Mouse (Mus musculus): ENCODE data around the gene Grap. TPM values are rescaled to one million over a fixed set of nuclear protein-coding genes. Genes with fewer than 3 reads are reported as not detected.

Gene Grap
- polyA plus RNA-seq, 1 experiment: 0.06 TPM

GRCm38 (mm10) chr11:61644576-61645326, 8.3 kb upstream of the Grap start:
- Histone ChIP-seq H3K4me3 (no peak overlapping the region), H3K27me3 (ENCODE audit: control insufficient read depth, insufficient read depth, insufficient read length) (no peaks in the 10 kb centered on the region), H3K4me2 (ENCODE audit: low read depth) (peak overlapping the region; percentile 53), H3K36me3 (ENCODE audit: control insufficient read depth, insufficient read depth) (no peaks in the 10 kb centered on the region), H3K79me2 (ENCODE audit: control insufficient read depth, insufficient read depth) (no peaks in the 10 kb centered on the region), H3ac (ENCODE audit: control insufficient read depth, insufficient read length) (no peak overlapping the region)
- TF ChIP-seq POLR2A (IDR thresholded peaks at IDR 0.05; ENCODE audit: insufficient read length, low read depth): no peak
- TF ChIP-seq E2F4 (IDR thresholded peaks at IDR 0.05; ENCODE audit: insufficient read depth): no peak
- no peak for TF ChIP-seq SRF (IDR thresholded peaks at IDR 0.05; ENCODE audit: control insufficient read depth, insufficient read length, low read depth)
- TF ChIP-seq TCF3 (IDR thresholded peaks at IDR 0.05; ENCODE audit: insufficient read length, low read depth): no peak
- TF ChIP-seq MAX (IDR thresholded peaks at IDR 0.05; ENCODE audit: low read depth): no peak
- TF ChIP-seq TCF12 (IDR thresholded peaks at IDR 0.05; ENCODE audit: insufficient read depth, poor library complexity, severe bottlenecking): peak; percentile 14
- no peak for TF ChIP-seq CEBPB (IDR thresholded peaks at IDR 0.05; ENCODE audit: insufficient read depth, poor library complexity, severe bottlenecking)
- peak in 1 of 3 experiments; percentile 34 for TF ChIP-seq MYOG (IDR thresholded peaks at IDR 0.05; ENCODE audit: control insufficient read depth in 1 of 3, insufficient read depth in 1 of 3, insufficient read length in 2 of 3, low read depth in 2 of 3)
- peak in 2 of 3 experiments; percentile 50 to 61 for TF ChIP-seq MYOD1 (IDR thresholded peaks at IDR 0.05; ENCODE audit: control insufficient read depth in 1 of 3, insufficient read length in 2 of 3, low read depth in 2 of 3)
- TF ChIP-seq USF1 (IDR thresholded peaks at IDR 0.05; ENCODE audit: low read depth): peak; percentile 67
- TF ChIP-seq POLR2AphosphoS2 (IDR thresholded peaks at IDR 0.05; ENCODE audit: insufficient read length, low read depth): no peak
- TF ChIP-seq REST (IDR thresholded peaks at IDR 0.05; ENCODE audit: insufficient read depth, insufficient read length): no peak

- Histone ChIP-seq H3K4me3 (no peak overlapping the region), H3ac (ENCODE audit: control insufficient read depth, insufficient read length) (no peak overlapping the region), H3K36me3 (ENCODE audit: control insufficient read depth, insufficient read depth) (no peaks in the 10 kb centered on the region), H3K79me2 (ENCODE audit: control insufficient read depth, insufficient read depth) (no peaks in the 10 kb centered on the region), H3K27me3 (ENCODE audit: control insufficient read depth, insufficient read depth, insufficient read length) (no peaks in the 10 kb centered on the region), H3K4me2 (ENCODE audit: low read depth) (peak overlapping the region; percentile 53)
- TF ChIP-seq TCF3 (IDR thresholded peaks at IDR 0.05; ENCODE audit: insufficient read length, low read depth): no peak
- TF ChIP-seq POLR2AphosphoS2 (IDR thresholded peaks at IDR 0.05; ENCODE audit: insufficient read length, low read depth): no peak
- TF ChIP-seq CEBPB (IDR thresholded peaks at IDR 0.05; ENCODE audit: insufficient read depth, poor library complexity, severe bottlenecking): no peak
- TF ChIP-seq MYOD1 (IDR thresholded peaks at IDR 0.05; ENCODE audit: control insufficient read depth in 1 of 3, insufficient read length in 2 of 3, low read depth in 2 of 3): no peak
- TF ChIP-seq USF1 (IDR thresholded peaks at IDR 0.05; ENCODE audit: low read depth): no peak
- TF ChIP-seq REST (IDR thresholded peaks at IDR 0.05; ENCODE audit: insufficient read depth, insufficient read length): no peak
- no peak for TF ChIP-seq E2F4 (IDR thresholded peaks at IDR 0.05; ENCODE audit: insufficient read depth)
- no peak for TF ChIP-seq MAX (IDR thresholded peaks at IDR 0.05; ENCODE audit: low read depth)
- TF ChIP-seq TCF12 (IDR thresholded peaks at IDR 0.05; ENCODE audit: insufficient read depth, poor library complexity, severe bottlenecking): no peak
- TF ChIP-seq MYOG (IDR thresholded peaks at IDR 0.05; ENCODE audit: control insufficient read depth in 1 of 3, insufficient read depth in 1 of 3, insufficient read length in 2 of 3, low read depth in 2 of 3): no peak
- TF ChIP-seq POLR2A (IDR thresholded peaks at IDR 0.05; ENCODE audit: insufficient read length, low read depth): no peak
- no peak for TF ChIP-seq SRF (IDR thresholded peaks at IDR 0.05; ENCODE audit: control insufficient read depth, insufficient read length, low read depth)
These were observed 7.7 kb upstream of the Grap start for GRCm38 (mm10) chr11:61645357-61645857.

GRCm38 (mm10) chr11:61646499-61647039, 6.5 kb upstream of the Grap start:
- Histone ChIP-seq H3K4me3 (no peak overlapping the region), H3K27me3 (ENCODE audit: control insufficient read depth, insufficient read depth, insufficient read length) (no peaks in the 10 kb centered on the region), H3K36me3 (ENCODE audit: control insufficient read depth, insufficient read depth) (no peaks in the 10 kb centered on the region), H3K79me2 (ENCODE audit: control insufficient read depth, insufficient read depth) (no peaks in the 10 kb centered on the region), H3ac (ENCODE audit: control insufficient read depth, insufficient read length) (no peak overlapping the region), H3K4me2 (ENCODE audit: low read depth) (no peak overlapping the region)
- no peak for TF ChIP-seq E2F4 (IDR thresholded peaks at IDR 0.05; ENCODE audit: insufficient read depth)
- no peak for TF ChIP-seq POLR2A (IDR thresholded peaks at IDR 0.05; ENCODE audit: insufficient read length, low read depth)
- no peak for TF ChIP-seq MAX (IDR thresholded peaks at IDR 0.05; ENCODE audit: low read depth)
- no peak for TF ChIP-seq TCF3 (IDR thresholded peaks at IDR 0.05; ENCODE audit: insufficient read length, low read depth)
- TF ChIP-seq USF1 (IDR thresholded peaks at IDR 0.05; ENCODE audit: low read depth): no peak
- no peak for TF ChIP-seq REST (IDR thresholded peaks at IDR 0.05; ENCODE audit: insufficient read depth, insufficient read length)
- no peak for TF ChIP-seq TCF12 (IDR thresholded peaks at IDR 0.05; ENCODE audit: insufficient read depth, poor library complexity, severe bottlenecking)

- H3K4me3 ChIP-seq: no peak overlapping the region
- no peak overlapping the region for H3ac ChIP-seq (ENCODE audit: control insufficient read depth, insufficient read length)
- no peaks in the 10 kb centered on the region for H3K79me2 ChIP-seq (ENCODE audit: control insufficient read depth, insufficient read depth)
- H3K27me3 ChIP-seq (ENCODE audit: control insufficient read depth, insufficient read depth, insufficient read length): no peaks in the 10 kb centered on the region
- no peaks in the 10 kb centered on the region for H3K36me3 ChIP-seq (ENCODE audit: control insufficient read depth, insufficient read depth)
- TF ChIP-seq REST (IDR thresholded peaks at IDR 0.05; ENCODE audit: insufficient read depth, insufficient read length) (no peak), POLR2A (IDR thresholded peaks at IDR 0.05; ENCODE audit: insufficient read length, low read depth) (no peak)
- no peak overlapping the region for H3K4me2 ChIP-seq (ENCODE audit: low read depth)
These were observed 5.8 kb upstream of the Grap start for GRCm38 (mm10) chr11:61647110-61647910.

Measured in myocyte (in vitro differentiated cells).